Mouse (Mus musculus) forebrain, embryonic 16.5 days (tissue): ENCODE measurements at regions not wholly inside any gene's neighbourhood (a gene's known extent, or its start where the extent isn't known, plus 50 kb on each side); places are given as distances from the start of the nearest gene placed in this dataset.
A peak's percentile ranks its signal among the peaks of the same experiment; 100 is the strongest.

Source experiments
- ATAC-seq: fragments of 200-750 bp; cut with Nextera tagmentation; 2 replicates; pipeline ENCODE4 v1.8.0; 2017; ENCODE audit warnings: mild to moderate bottlenecking, moderate library complexity
- H3K27ac ChIP-seq: fragments of 300-500 bp; sonication (generic); 2 replicates; pipeline ENCODE4 v1.5.1; 2014; ENCODE audit warnings: low read length, control low read depth
- H3K27me3 ChIP-seq: fragments of 300-500 bp; sonication (generic); replicated peaks from 2 replicates; pipeline ENCODE4 v1.6.1; 2014; ENCODE audit warnings: low read length; ENCODE audit not compliant: control insufficient read depth, insufficient read depth
- H3K36me3 ChIP-seq: fragments of 300-500 bp; sonication (generic); 2 replicates; pipeline ENCODE4 v1.6.1; 2014; ENCODE audit not compliant: control insufficient read depth, insufficient read depth
- H3K4me1 ChIP-seq: fragments of 300-500 bp; sonication (generic); replicated peaks from 2 replicates; pipeline ENCODE4 v1.6.1; 2014; ENCODE audit warnings: low read length; ENCODE audit not compliant: control insufficient read depth, insufficient read depth
- H3K4me2 ChIP-seq: fragments of 300-500 bp; sonication (generic); 2 replicates; pipeline ENCODE4 v1.6.1; 2014; ENCODE audit warnings: mild to moderate bottlenecking, low read length, control low read depth
- H3K4me3 ChIP-seq: fragments of 300-500 bp; sonication (generic); replicated peaks from 2 replicates; pipeline ENCODE4 v1.5.1; 2014; ENCODE audit warnings: mild to moderate bottlenecking, low read length, control low read depth
- H3K9ac ChIP-seq: fragments of 300-500 bp; sonication (generic); replicated peaks from 2 replicates; pipeline ENCODE4 v1.6.1; 2014; ENCODE audit warnings: low read depth, low read length, control low read depth
- H3K9me3 ChIP-seq: fragments of 300-500 bp; sonication (generic); 2 replicates; pipeline ENCODE4 v1.6.1; 2016; ENCODE audit warnings: low read length; ENCODE audit not compliant: control insufficient read depth
- WGBS: fragments of 180-500 bp; shearing (Covaris S2); extraction: QIAGEN DNeasy Blood & Tissue Kit; methylation state at CpG from one replicate; pipeline ENCODE4 v1.1.7; 2014; 5-methylcytosine and 5-hydroxymethylcytosine counted together

- H3K27me3 ChIP-seq: no peaks in the 10 kb centered on the region
- H3K27ac ChIP-seq: no peak overlapping the region
- H3K9me3 ChIP-seq: no peaks in the 10 kb centered on the region
- peaks cover 4% of the 10 kb centered on the region; the same call in 1 of the 2 replicates for H3K4me1 ChIP-seq
- no peak overlapping the region for H3K4me3 ChIP-seq
- H3K4me2 ChIP-seq: no peak overlapping the region
- no peak for ATAC-seq
- H3K36me3 ChIP-seq: no peaks in the 10 kb centered on the region
- WGBS: 76% methylated on average over 3 of the region's 3 CpGs
- no peak overlapping the region for H3K9ac ChIP-seq
Observed at GRCm38 (mm10) chr10:8136662-8137061, 180.6 kb upstream of the Tab2 start.

GRCm38 (mm10) chr10:8135272-8135671 lies 179.2 kb upstream of the Tab2 start:
- Histone ChIP-seq H3K36me3 (no peaks in the 10 kb centered on the region), H3K27ac (no peak overlapping the region), H3K9ac (no peak overlapping the region), H3K4me3 (no peak overlapping the region), H3K27me3 (no peaks in the 10 kb centered on the region), H3K4me1 (peaks cover 4% of the 10 kb centered on the region; the same call in 1 of the 2 replicates), H3K9me3 (no peaks in the 10 kb centered on the region), H3K4me2 (no peak overlapping the region)
- 86% methylated on average over 5 of the region's 7 CpGs for WGBS
- no peak for ATAC-seq

GRCm38 (mm10) chr10:8134398-8134797 lies 178.4 kb upstream of the Tab2 start:
- H3K36me3 ChIP-seq: no peaks in the 10 kb centered on the region
- 94% methylated on average over 1 of the region's 1 CpGs for WGBS
- no peaks in the 10 kb centered on the region for H3K9me3 ChIP-seq
- H3K9ac ChIP-seq: no peak overlapping the region
- no peak for ATAC-seq
- H3K27ac ChIP-seq: no peak overlapping the region
- peaks cover 4% of the 10 kb centered on the region; the same call in 1 of the 2 replicates for H3K4me1 ChIP-seq
- no peak overlapping the region for H3K4me2 ChIP-seq
- no peaks in the 10 kb centered on the region for H3K27me3 ChIP-seq
- H3K4me3 ChIP-seq: no peak overlapping the region

- Histone ChIP-seq H3K4me2 (peak overlapping the region; percentile 32), H3K36me3 (no peaks in the 10 kb centered on the region), H3K9me3 (no peaks in the 10 kb centered on the region), H3K27ac (no peak overlapping the region), H3K27me3 (no peaks in the 10 kb centered on the region), H3K9ac (no peak overlapping the region), H3K4me1 (peaks cover 4% of the 10 kb centered on the region; the same call in 1 of the 2 replicates), H3K4me3 (0 out of 2 replicates have a peak overlapping the region, but pooled peaks have one; percentile 8)
- ATAC-seq: peak; percentile 72
- 4% methylated on average over 13 of the region's 13 CpGs for WGBS
Observed at GRCm38 (mm10) chr10:8133451-8133952, 177.5 kb upstream of the Tab2 start.

- ATAC-seq: no peak
- 25% methylated on average over 2 of the region's 2 CpGs for WGBS
- no peak overlapping the region for H3K27ac ChIP-seq
Observed at GRCm38 (mm10) chr10:8132795-8133194, 176.8 kb upstream of the Tab2 start.

GRCm38 (mm10) chr10:8130472-8131241 lies 174.6 kb upstream of the Tab2 start:
- no peaks in the 10 kb centered on the region for H3K27me3 ChIP-seq
- no peak overlapping the region for H3K4me2 ChIP-seq
- ATAC-seq: no peak
- no peak overlapping the region for H3K27ac ChIP-seq
- no peaks in the 10 kb centered on the region for H3K36me3 ChIP-seq
- no peaks in the 10 kb centered on the region for H3K9me3 ChIP-seq
- H3K4me1 ChIP-seq: peaks cover 4% of the 10 kb centered on the region; the same call in 1 of the 2 replicates
- 65% methylated on average over 18 of the region's 18 CpGs for WGBS
- H3K9ac ChIP-seq: no peak overlapping the region
- no peak overlapping the region for H3K4me3 ChIP-seq

More at GRCm38 (mm10) chr10:8132795-8133194, 176.8 kb upstream of the Tab2 start:
- Histone ChIP-seq H3K9me3 (no peaks in the 10 kb centered on the region), H3K36me3 (no peaks in the 10 kb centered on the region), H3K4me3 (no peak overlapping the region), H3K9ac (no peak overlapping the region), H3K4me1 (peaks cover 4% of the 10 kb centered on the region; the same call in 1 of the 2 replicates), H3K4me2 (no peak overlapping the region), H3K27me3 (no peaks in the 10 kb centered on the region)

- Histone ChIP-seq H3K4me3 (no peak overlapping the region), H3K9ac (no peak overlapping the region), H3K9me3 (no peaks in the 10 kb centered on the region), H3K4me1 (peaks cover 4% of the 10 kb centered on the region; the same call in 1 of the 2 replicates), H3K27ac (no peak overlapping the region), H3K36me3 (no peaks in the 10 kb centered on the region), H3K27me3 (no peaks in the 10 kb centered on the region), H3K4me2 (no peak overlapping the region)
- 79% methylated on average over 8 of the region's 8 CpGs for WGBS
- no peak for ATAC-seq
Observed at GRCm38 (mm10) chr10:8130057-8130456, 174.0 kb upstream of the Tab2 start.

- 91% methylated on average over 1 of the region's 1 CpGs for WGBS
- Histone ChIP-seq H3K36me3 (no peaks in the 10 kb centered on the region), H3K27ac (no peak overlapping the region), H3K4me3 (no peak overlapping the region), H3K9ac (no peak overlapping the region), H3K4me2 (no peak overlapping the region), H3K4me1 (no peaks in the 10 kb centered on the region), H3K27me3 (no peaks in the 10 kb centered on the region), H3K9me3 (no peaks in the 10 kb centered on the region)
- no peak for ATAC-seq
Observed at GRCm38 (mm10) chr10:8124124-8124523, 168.1 kb upstream of the Tab2 start.

GRCm38 (mm10) chr10:8121895-8122294 lies 165.9 kb upstream of the Tab2 start:
- H3K27me3 ChIP-seq: no peaks in the 10 kb centered on the region
- WGBS: 77% methylated on average over 4 of the region's 4 CpGs
- H3K4me3 ChIP-seq: no peak overlapping the region
- no peak overlapping the region for H3K27ac ChIP-seq
- ATAC-seq: no peak
- no peaks in the 10 kb centered on the region for H3K4me1 ChIP-seq
- H3K9me3 ChIP-seq: no peaks in the 10 kb centered on the region
- no peaks in the 10 kb centered on the region for H3K36me3 ChIP-seq
- H3K9ac ChIP-seq: no peak overlapping the region
- H3K4me2 ChIP-seq: no peak overlapping the region
